Mouse (Mus musculus) limb, embryonic 12.5 days (tissue): ENCODE data around the gene Gpr176. TPM values are rescaled to one million over a fixed set of nuclear protein-coding genes. Genes with fewer than 3 reads are reported as not detected.

ENCODE experiments used
- ATAC-seq: fragments of 200-750 bp; cut with Nextera tagmentation; 2 replicates; pipeline ENCODE4 v1.8.0; 2017; ENCODE audit warnings: low read depth, moderate TSS enrichment; ENCODE audit not compliant: insufficient number of reproducible peaks, insufficient read depth, low FRiP score, low TSS enrichment
- H3K27ac ChIP-seq: fragments of 300-500 bp; sonication (generic); 2 replicates; pipeline ENCODE4 v1.5.1; 2016; ENCODE audit warnings: mild to moderate bottlenecking, moderate library complexity
- H3K27me3 ChIP-seq: fragments of 300-500 bp; sonication (generic); 2 replicates; pipeline ENCODE4 v1.6.1; 2016; ENCODE audit warnings: mild to moderate bottlenecking, moderate library complexity
- H3K36me3 ChIP-seq: fragments of 300-500 bp; sonication (generic); 2 replicates; pipeline ENCODE4 v1.6.1; 2016; ENCODE audit warnings: mild to moderate bottlenecking, moderate library complexity
- H3K4me1 ChIP-seq: fragments of 300-500 bp; sonication (generic); replicated peaks from 2 replicates; pipeline ENCODE4 v1.6.1; 2016
- H3K4me2 ChIP-seq: fragments of 300-500 bp; sonication (generic); 2 replicates; pipeline ENCODE4 v1.6.1; 2016; ENCODE audit warnings: mild to moderate bottlenecking, moderate library complexity
- H3K4me3 ChIP-seq: fragments of 300-500 bp; sonication (generic); replicated peaks from 2 replicates; pipeline ENCODE4 v1.5.1; 2016; ENCODE audit warnings: mild to moderate bottlenecking
- H3K9ac ChIP-seq: fragments of 300-500 bp; sonication (generic); replicated peaks from 2 replicates; pipeline ENCODE4 v1.6.1; 2016; ENCODE audit warnings: mild to moderate bottlenecking, moderate library complexity
- H3K9me3 ChIP-seq: fragments of 300-500 bp; sonication (generic); 2 replicates; pipeline ENCODE4 v1.6.1; 2016; ENCODE audit warnings: mild to moderate bottlenecking, moderate library complexity
- WGBS: fragments of 180-500 bp; shearing (Covaris S2); methylation state at CpG from one replicate; pipeline ENCODE4 v1.1.7; 2016; 5-methylcytosine and 5-hydroxymethylcytosine counted together
- polyA plus RNA-seq: library from polyadenylated mRNA; unstranded; fragments of >200 nt; fragmentation: Nextera tagmentation; extraction: Ambion mirVana; gene quantifications from 2 replicates; pipeline ENCODE4 v1.2.1, GENCODE M21; 2016

Gpr176 gene
- polyA plus RNA-seq, 1 experiment from 2014 or later, result 0.16 TPM

DNA sequence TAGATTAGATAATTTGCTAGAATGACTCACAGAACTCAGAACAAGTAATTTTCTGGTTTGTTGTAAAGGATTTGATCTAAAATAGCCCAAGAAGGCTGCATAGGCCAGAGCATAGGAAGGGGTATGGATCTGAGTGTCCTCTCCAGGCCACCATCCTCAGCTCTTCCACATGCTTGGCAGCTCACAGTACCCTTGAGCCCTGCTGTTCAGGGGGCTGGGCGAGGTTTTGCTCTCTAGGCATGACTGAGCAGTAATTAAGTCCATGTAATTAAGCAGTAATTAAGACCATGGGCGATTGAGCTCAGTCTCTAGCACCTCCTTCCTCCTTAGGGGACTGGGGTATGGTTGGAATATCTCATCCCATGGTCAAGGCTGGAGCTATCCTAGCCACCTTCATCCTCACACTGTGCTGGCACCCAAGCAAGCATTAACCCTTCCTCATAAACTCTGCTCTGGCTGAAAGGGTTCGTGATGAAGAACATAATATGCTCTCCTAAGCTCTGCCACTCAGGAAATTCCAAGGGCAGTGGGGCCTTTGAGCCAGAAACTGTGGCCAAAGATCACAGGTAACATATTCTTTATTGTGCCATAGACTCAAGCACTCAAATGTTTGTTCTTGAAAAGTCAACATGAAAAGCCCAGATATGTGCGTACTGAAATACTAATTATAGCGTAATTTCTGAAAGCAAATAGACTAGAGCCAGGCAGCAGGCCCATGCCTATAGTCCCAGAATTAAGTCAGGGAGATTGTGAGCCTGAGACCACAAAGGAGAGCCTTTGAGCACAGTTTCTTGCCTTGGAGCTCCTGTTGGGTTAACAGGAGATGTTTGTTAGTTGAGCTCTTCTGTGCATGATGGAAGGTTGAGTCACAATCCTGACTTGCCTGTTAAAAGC is 28.9 kb upstream of the Gpr176 start:
- H3K4me1 ChIP-seq, result no peaks in the 10 kb centered on the region
- H3K27ac ChIP-seq, result no peak overlapping the region
- no peak for ATAC-seq
- no peaks in the 10 kb centered on the region for H3K27me3 ChIP-seq
- no peak overlapping the region for H3K4me3 ChIP-seq
- H3K9me3 ChIP-seq, result no peaks in the 10 kb centered on the region
- H3K36me3 ChIP-seq, result peaks cover 39% of the 10 kb centered on the region
- H3K9ac ChIP-seq, result no peak overlapping the region
- 78% methylated on average over 5 of the region's 5 CpGs for WGBS
- H3K4me2 ChIP-seq, result no peak overlapping the region

GRCm38 (mm10) chr2:118399751-118400150 is 26.5 kb upstream of the Gpr176 start:
- Histone ChIP-seq H3K4me1 (no peaks in the 10 kb centered on the region), H3K9me3 (no peaks in the 10 kb centered on the region), H3K4me2 (no peak overlapping the region), H3K27me3 (no peaks in the 10 kb centered on the region), H3K9ac (no peak overlapping the region), H3K36me3 (peaks cover 27% of the 10 kb centered on the region), H3K27ac (no peak overlapping the region), H3K4me3 (no peak overlapping the region)
- no peak for ATAC-seq
- WGBS, result 89% methylated on average over 5 of the region's 5 CpGs

- Histone ChIP-seq H3K9ac (no peak overlapping the region), H3K9me3 (no peaks in the 10 kb centered on the region), H3K27me3 (no peaks in the 10 kb centered on the region), H3K4me2 (no peak overlapping the region), H3K27ac (no peak overlapping the region), H3K4me3 (no peak overlapping the region), H3K36me3 (no peaks in the 10 kb centered on the region), H3K4me1 (peaks cover 12% of the 10 kb centered on the region)
- WGBS, result 85% methylated on average over 5 of the region's 5 CpGs
- no peak for ATAC-seq
Observed at GRCm38 (mm10) chr2:118391201-118391600, 18.0 kb upstream of the Gpr176 start.

DNA sequence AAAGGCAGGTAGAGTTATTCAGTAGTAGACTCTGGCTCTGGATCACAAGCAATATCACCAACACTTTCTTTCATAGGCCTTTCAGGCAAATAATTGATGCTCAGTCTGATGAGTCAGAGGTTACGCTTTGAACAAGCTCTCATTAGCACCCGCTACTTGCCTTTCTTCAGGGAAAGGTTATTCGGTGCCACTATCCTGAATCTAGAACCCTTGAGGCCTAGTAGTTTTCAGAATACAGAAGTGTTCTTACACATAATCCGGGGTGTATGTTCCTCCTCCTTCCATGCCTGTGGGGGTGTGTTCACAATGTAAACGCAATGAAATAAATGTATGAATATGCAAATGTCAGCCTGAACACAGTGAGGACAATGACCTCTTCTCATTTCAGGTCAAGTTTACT is 16.9 kb upstream of the Gpr176 start:
- Histone ChIP-seq H3K9ac (no peak overlapping the region), H3K36me3 (no peaks in the 10 kb centered on the region), H3K9me3 (no peaks in the 10 kb centered on the region), H3K4me3 (no peak overlapping the region), H3K4me1 (peaks cover 12% of the 10 kb centered on the region), H3K4me2 (peak overlapping the region; percentile 75), H3K27ac (no peak overlapping the region), H3K27me3 (no peaks in the 10 kb centered on the region)
- 88% methylated on average over 5 of the region's 5 CpGs for whole genome bisulfite sequencing
- no peak for ATAC-seq

- WGBS, result 65% methylated on average over 3 of the region's 3 CpGs
- Histone ChIP-seq H3K9ac (no peak overlapping the region; the same call in 1 of the 2 replicates), H3K27ac (no peak overlapping the region)
Observed at GRCm38 (mm10) chr2:118389569-118389968, 16.4 kb upstream of the Gpr176 start.

DNA sequence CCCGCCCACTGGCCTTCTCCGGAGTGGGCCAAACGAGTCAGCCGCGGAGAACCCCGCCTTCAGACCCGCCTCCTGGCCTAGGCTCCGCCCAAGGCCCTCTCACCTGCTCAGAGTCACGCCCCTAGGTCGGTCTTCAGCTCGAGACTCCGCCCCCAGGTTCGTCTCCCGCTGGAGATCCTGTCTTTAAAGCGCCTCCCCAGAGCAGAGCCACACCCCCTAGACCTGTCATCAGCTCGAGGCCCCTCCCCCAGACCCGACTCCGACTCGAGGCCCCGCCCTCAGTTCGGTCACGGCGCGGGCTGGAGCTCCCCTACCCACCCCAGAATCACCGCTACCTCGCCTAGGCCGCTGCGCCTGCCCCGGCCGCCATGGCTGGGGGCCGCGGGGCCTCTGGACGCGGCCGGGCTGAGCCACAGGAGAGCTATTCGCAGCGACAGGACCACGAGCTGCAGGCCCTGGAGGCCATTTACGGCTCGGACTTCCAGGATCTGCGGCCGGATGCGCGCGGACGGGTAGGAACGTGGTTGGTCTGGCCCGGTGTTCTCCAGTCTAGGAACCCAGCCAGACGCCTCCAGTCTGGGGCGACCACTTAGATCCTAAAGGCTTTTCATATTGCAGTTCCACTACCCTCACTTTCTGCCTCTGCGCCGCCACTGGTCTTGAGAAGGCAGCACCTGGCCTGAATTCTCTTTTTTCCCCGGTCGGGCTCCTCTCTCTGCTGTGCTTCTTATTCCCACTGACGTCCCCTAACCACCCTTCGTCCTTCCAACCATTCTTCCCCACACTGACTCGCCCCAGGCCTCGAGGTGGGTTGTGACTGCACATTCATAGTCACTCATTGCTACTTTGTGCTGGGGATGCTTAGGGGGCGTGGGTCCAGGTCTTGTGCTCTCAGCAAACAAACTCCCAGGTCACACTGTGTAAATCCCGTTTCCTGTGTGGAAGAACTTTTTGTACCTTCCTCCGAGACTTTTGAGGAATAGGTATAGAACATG is 15.4 kb upstream of the Gpr176 start, which contains the start of gene Eif2ak4:
Gene Eif2ak4 (plus strand): TSS at position 278 of the 995 bp plus-strand sequence.
- Histone ChIP-seq H3K4me3 (peak within 1 kb of the TSS; percentile 77), H3K4me2 (peak within 1 kb of the TSS; percentile 75), H3K36me3 (no peaks in the 10 kb centered on the region), H3K27ac (peak within 1 kb of the TSS; percentile 96), H3K9me3 (no peaks in the 10 kb centered on the region), H3K9ac (peak within 1 kb of the TSS; percentile 82), H3K27me3 (no peaks in the 10 kb centered on the region), H3K4me1 (peaks cover 12% of the 10 kb centered on the region)
- under 1% methylated on average over 61 of the region's 61 CpGs for WGBS
- ATAC-seq, result peak; percentile 97

More at GRCm38 (mm10) chr2:118389569-118389968, 16.4 kb upstream of the Gpr176 start:
- peaks cover 12% of the 10 kb centered on the region for H3K4me1 ChIP-seq
- H3K4me3 ChIP-seq, result peak overlapping the region; percentile 77
- no peak for ATAC-seq
- no peaks in the 10 kb centered on the region for H3K9me3 ChIP-seq
- H3K27me3 ChIP-seq, result no peaks in the 10 kb centered on the region
- peak overlapping the region; percentile 75 for H3K4me2 ChIP-seq
- no peaks in the 10 kb centered on the region for H3K36me3 ChIP-seq

DNA sequence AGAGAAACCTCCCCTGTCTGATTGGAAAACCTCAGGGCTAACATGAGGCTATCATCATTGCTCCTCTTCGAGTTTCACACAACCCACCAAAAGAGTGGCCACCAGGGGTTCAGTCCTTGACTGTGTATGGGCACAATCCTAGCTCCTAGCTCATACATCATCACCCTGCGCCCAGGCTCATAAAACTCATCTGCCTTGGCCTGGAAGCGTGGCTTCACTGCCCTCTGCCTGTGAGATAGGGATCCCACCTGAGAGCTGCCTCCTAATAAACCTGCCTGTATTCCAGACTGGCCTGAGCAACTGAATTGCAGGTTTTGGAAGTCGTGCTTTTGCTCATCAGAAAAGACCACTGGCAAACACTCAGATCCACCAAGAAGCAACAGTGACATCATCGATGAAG is 10.2 kb upstream of the Gpr176 start:
- Histone ChIP-seq H3K4me3 (no peak overlapping the region), H3K27me3 (no peaks in the 10 kb centered on the region), H3K4me2 (no peak overlapping the region), H3K27ac (no peak overlapping the region), H3K4me1 (no peaks in the 10 kb centered on the region), H3K9ac (no peak overlapping the region), H3K9me3 (no peaks in the 10 kb centered on the region), H3K36me3 (no peaks in the 10 kb centered on the region)
- ATAC-seq, result no peak
- 67% methylated on average over 5 of the region's 5 CpGs for whole genome bisulfite sequencing

DNA sequence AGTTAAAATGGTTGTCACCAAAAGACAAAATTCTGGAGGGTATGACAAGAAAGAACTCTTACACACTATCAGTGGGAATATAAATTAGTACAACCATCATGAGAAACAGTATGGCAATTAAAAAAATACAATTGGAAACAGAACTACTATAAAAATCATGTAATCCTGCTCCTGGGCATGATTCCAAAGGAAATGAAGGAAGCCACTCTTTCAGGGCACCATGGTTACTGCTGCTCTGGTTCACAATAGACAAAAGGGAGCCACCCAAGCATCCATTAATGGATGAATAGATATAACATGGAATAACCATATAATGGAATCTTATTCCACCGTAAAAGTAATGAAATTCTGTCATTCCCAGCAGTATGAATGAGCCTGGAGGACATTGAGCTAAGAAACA is 6.5 kb upstream of the Gpr176 start:
- no peaks in the 10 kb centered on the region for H3K27me3 ChIP-seq
- 73% methylated on average over 1 of the region's 1 CpGs for WGBS
- no peak overlapping the region for H3K4me3 ChIP-seq
- H3K36me3 ChIP-seq, result no peaks in the 10 kb centered on the region
- no peak overlapping the region for H3K9ac ChIP-seq
- no peaks in the 10 kb centered on the region for H3K9me3 ChIP-seq
- no peaks in the 10 kb centered on the region for H3K4me1 ChIP-seq
- H3K27ac ChIP-seq, result no peak overlapping the region
- H3K4me2 ChIP-seq, result no peak overlapping the region
- ATAC-seq, result no peak

DNA sequence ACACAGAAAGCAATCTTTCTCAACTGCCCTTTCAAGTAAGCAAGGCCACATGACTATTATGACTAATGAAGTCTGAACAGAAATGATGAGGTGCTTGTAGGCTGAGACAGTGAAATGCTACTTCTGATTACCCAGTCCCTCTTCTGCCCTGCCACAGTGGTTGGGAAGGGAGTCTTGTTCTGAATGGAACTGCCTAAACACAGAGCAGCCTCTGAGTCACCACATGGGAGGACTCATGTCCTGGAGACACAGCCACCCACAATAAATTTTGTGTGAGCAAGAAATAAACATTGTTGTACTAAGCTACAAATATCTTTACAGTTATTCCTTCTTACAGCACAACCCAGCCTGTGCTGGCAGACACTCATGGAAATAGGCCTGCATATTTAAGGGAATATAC is 2.7 kb upstream of the Gpr176 start:
- H3K4me1 ChIP-seq, result peaks cover 16% of the 10 kb centered on the region
- peaks cover 23% of the 10 kb centered on the region for H3K27me3 ChIP-seq
- no peak overlapping the region for H3K9ac ChIP-seq
- no peaks in the 10 kb centered on the region for H3K9me3 ChIP-seq
- no peaks in the 10 kb centered on the region for H3K36me3 ChIP-seq
- H3K27ac ChIP-seq, result no peak overlapping the region
- no peak for ATAC-seq
- no peak overlapping the region for H3K4me2 ChIP-seq
- no peak overlapping the region for H3K4me3 ChIP-seq

GRCm38 (mm10) chr2:118375522-118375921 is 2.3 kb upstream of the Gpr176 start:
- no peaks in the 10 kb centered on the region for H3K9me3 ChIP-seq
- no peak overlapping the region for H3K4me3 ChIP-seq
- H3K9ac ChIP-seq, result no peak overlapping the region
- WGBS, result 83% methylated on average over 1 of the region's 1 CpGs
- no peak overlapping the region for H3K4me2 ChIP-seq
- H3K27me3 ChIP-seq, result peaks cover 26% of the 10 kb centered on the region
- no peak for ATAC-seq
- H3K27ac ChIP-seq, result no peak overlapping the region
- H3K36me3 ChIP-seq, result no peaks in the 10 kb centered on the region
- peaks cover 16% of the 10 kb centered on the region for H3K4me1 ChIP-seq
